Comparison of ENCODE assay signal across 8 mouse cellular contexts in the genomic region with DNA sequence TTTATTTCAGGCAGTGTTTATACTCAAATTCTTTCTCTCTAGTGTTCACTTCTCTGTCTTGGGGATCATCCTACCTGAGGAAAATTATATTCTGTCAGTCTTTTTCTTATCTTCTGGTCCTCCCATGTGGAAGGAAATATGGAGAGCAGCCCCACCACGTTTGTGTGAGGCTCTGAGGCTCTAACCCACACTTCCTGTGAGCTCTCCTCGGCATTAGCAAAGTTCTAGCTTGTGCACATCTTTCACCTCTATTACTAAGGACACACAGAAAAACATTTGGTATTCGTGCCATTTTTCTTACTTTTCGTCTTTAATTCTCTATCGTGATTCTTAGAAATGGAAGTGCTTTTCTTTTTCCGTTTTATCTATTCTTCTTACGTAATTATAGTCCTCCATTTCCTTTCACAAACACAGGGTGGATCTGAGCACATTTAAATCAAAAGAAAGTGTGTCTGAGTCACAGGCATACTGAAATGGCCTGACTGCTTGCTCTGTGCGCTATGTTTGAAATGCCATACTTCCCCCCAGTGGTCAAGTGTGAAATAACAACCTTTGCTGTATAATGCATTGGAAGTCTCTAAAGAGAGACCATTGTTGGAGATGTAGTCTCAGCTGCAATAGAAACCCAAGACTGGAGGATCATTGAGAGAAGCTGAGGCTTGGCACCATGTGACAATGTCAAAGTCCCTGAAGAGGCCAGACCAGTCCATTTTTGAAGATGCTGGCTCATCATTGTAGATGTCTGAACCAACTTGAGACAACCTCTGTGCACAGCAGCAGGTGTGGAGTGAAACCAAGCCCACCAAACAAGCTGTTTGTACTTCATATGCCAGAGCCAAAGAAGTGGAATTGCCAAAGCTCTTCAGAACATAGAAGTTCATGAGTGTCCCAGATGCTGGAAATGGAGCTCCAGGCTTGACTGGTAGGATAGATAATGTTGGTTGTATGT. TPM values are rescaled to one million over a fixed set of nuclear protein-coding genes. Genes with fewer than 3 reads are reported as not detected.
DNase-seq lines count a peak whose midpoint lies in the region; ATAC-seq and TF ChIP-seq lines count a peak whose summit lies in the region.

No protein-coding gene starts in this region.

- H3K36me3 ChIP-seq in G1E (replicated peaks), result no peaks in the 10 kb centered on the region
- no peaks in the 10 kb centered on the region for H3K36me3 ChIP-seq in heart, embryonic 14.5 days (ENCODE audit: control insufficient read depth, insufficient read depth, low read length)
- H3K36me3 ChIP-seq in kidney, postnatal 0 days (ENCODE audit: insufficient read depth, low read length), result no peaks in the 10 kb centered on the region
- H3K36me3 ChIP-seq in liver, embryonic 16.5 days (ENCODE audit: control insufficient read depth, insufficient read depth), result no peaks in the 10 kb centered on the region
- no peaks in the 10 kb centered on the region for H3K36me3 ChIP-seq in neural tube, embryonic 15.5 days

- H3K27me3 ChIP-seq in G1E (ENCODE audit: insufficient read depth, low read length), result peaks cover 3% of the 10 kb centered on the region; the same call in 1 of the 2 replicates
- H3K27me3 ChIP-seq in heart, embryonic 14.5 days (ENCODE audit: control insufficient read depth, insufficient read depth, low read length), result no peaks in the 10 kb centered on the region
- H3K27me3 ChIP-seq in kidney, postnatal 0 days (ENCODE audit: insufficient read depth, low read length), result no peaks in the 10 kb centered on the region
- no peaks in the 10 kb centered on the region for H3K27me3 ChIP-seq in liver, embryonic 16.5 days (ENCODE audit: control insufficient read depth, insufficient read depth, low read depth, low read length)
- H3K27me3 ChIP-seq in neural tube, embryonic 15.5 days (replicated peaks), result no peaks in the 10 kb centered on the region

- TF ChIP-seq CTCF in G1E (IDR thresholded peaks at IDR 0.05; ENCODE audit: low read depth, low read length), result peak; percentile 43; the same call in 1 of the 2 replicates
- TF ChIP-seq CTCF in kidney, postnatal 0 days (IDR thresholded peaks at IDR 0.05; ENCODE audit: low read depth), result peak; percentile 93

- H3K4me2 ChIP-seq in heart, embryonic 14.5 days (ENCODE audit: low read length), result peak overlapping the region; percentile 18; the same call in 1 of the 2 replicates
- no peak overlapping the region for H3K4me2 ChIP-seq in kidney, postnatal 0 days (ENCODE audit: low read length)
- H3K4me2 ChIP-seq in liver, embryonic 16.5 days (ENCODE audit: low read depth, low read length), result no peak overlapping the region
- H3K4me2 ChIP-seq in neural tube, embryonic 15.5 days, result no peak overlapping the region

- no peaks in the 10 kb centered on the region for H3K9me3 ChIP-seq in G1E (replicated peaks)
- H3K9me3 ChIP-seq in heart, embryonic 14.5 days (ENCODE audit: control insufficient read depth, low read length), result no peaks in the 10 kb centered on the region
- no peaks in the 10 kb centered on the region for H3K9me3 ChIP-seq in kidney, postnatal 0 days (replicated peaks; ENCODE audit: low read length)
- no peaks in the 10 kb centered on the region for H3K9me3 ChIP-seq in liver, embryonic 16.5 days (replicated peaks; ENCODE audit: control insufficient read depth, low read length)
- H3K9me3 ChIP-seq in neural tube, embryonic 15.5 days (replicated peaks), result no peaks in the 10 kb centered on the region

- H3K4me3 ChIP-seq in G1E (ENCODE audit: low read depth, low read length), result no peak overlapping the region
- H3K4me3 ChIP-seq in heart, embryonic 14.5 days (ENCODE audit: control insufficient read depth in 1 of 2, insufficient read depth in 1 of 2, low read depth in 1 of 2, low read length in 2 of 2), result no peak overlapping the region
- H3K4me3 ChIP-seq in kidney, postnatal 0 days (replicated peaks; ENCODE audit: low read depth, low read length), result no peak overlapping the region
- H3K4me3 ChIP-seq in liver, embryonic 16.5 days (ENCODE audit: low read depth, low read length), result no peak overlapping the region
- no peak overlapping the region for H3K4me3 ChIP-seq in neural tube, embryonic 15.5 days (replicated peaks)

- ATAC-seq in G1E (ENCODE audit: extremely low read depth, insufficient number of reproducible peaks, low FRiP score, poor library complexity, severe bottlenecking), result peak; percentile 60; the same call in 1 of the 2 replicates
- peak; percentile 83 for ATAC-seq in erythroid progenitor cell, adult 5-6 weeks (replicated peaks; ENCODE audit: low FRiP score, poor library complexity, severe bottlenecking)
- ATAC-seq in heart, embryonic 14.5 days (ENCODE audit: insufficient number of reproducible peaks, insufficient read depth, low FRiP score, low read depth), result 0 out of 2 replicates have a peak, but pooled peaks have one; percentile 43
- peak; percentile 74 for ATAC-seq in kidney, postnatal 0 days (replicated peaks; ENCODE audit: low FRiP score, low read depth)
- ATAC-seq in liver, embryonic 16.5 days (ENCODE audit: low read depth), result 0 out of 2 replicates have a peak, but pooled peaks have one; percentile 43
- ATAC-seq in neural tube, embryonic 15.5 days (ENCODE audit: low FRiP score), result peak; percentile 93

- DNase-seq in G1E (ENCODE audit: low spot score), result peak; percentile 12
- peak; percentile 60 for DNase-seq in brain, embryonic 18.5 days (ENCODE audit: low read depth, low spot score)
- peak; percentile 88 for DNase-seq in kidney, postnatal 0 days (ENCODE audit: low spot score)
- peak; percentile 83 for DNase-seq in thymus, postnatal 14 days

- 20% methylated on average over 8 of the region's 8 CpGs for WGBS in heart, embryonic 14.5 days
- WGBS in kidney, postnatal 0 days, result 17% methylated on average over 8 of the region's 8 CpGs
- WGBS in liver, embryonic 16.5 days (ENCODE audit: insufficient replicate concordance), result 15% methylated on average over 8 of the region's 8 CpGs
- WGBS in neural tube, embryonic 15.5 days, result 26% methylated on average over 8 of the region's 8 CpGs

- H3K9ac ChIP-seq in heart, embryonic 14.5 days (ENCODE audit: low read length), result no peak overlapping the region
- H3K9ac ChIP-seq in kidney, postnatal 0 days (ENCODE audit: low read depth, low read length), result no peak overlapping the region
- H3K9ac ChIP-seq in liver, embryonic 16.5 days (ENCODE audit: low read depth, low read length), result no peak overlapping the region
- no peak overlapping the region for H3K9ac ChIP-seq in neural tube, embryonic 15.5 days (replicated peaks)

- no peaks in the 10 kb centered on the region for H3K4me1 ChIP-seq in G1E (ENCODE audit: insufficient read depth, low read depth, low read length)
- H3K4me1 ChIP-seq in heart, embryonic 14.5 days (ENCODE audit: control insufficient read depth in 2 of 2, insufficient read depth in 2 of 2, low read length in 2 of 2), result no peaks in the 10 kb centered on the region
- H3K4me1 ChIP-seq in kidney, postnatal 0 days (replicated peaks; ENCODE audit: insufficient read depth, low read length), result no peaks in the 10 kb centered on the region
- no peaks in the 10 kb centered on the region for H3K4me1 ChIP-seq in liver, embryonic 16.5 days (ENCODE audit: control insufficient read depth, low read depth, low read length)
- no peaks in the 10 kb centered on the region for H3K4me1 ChIP-seq in neural tube, embryonic 15.5 days

- peak overlapping the region in 1 of 2 experiments; percentile 17; a peak in 2 of 4 replicates for H3K27ac ChIP-seq in heart, embryonic 14.5 days (replicated peaks in 1 of 2; ENCODE audit: control insufficient read depth in 1 of 2, insufficient read depth in 1 of 2, low read depth in 2 of 2, low read length in 2 of 2)
- no peak overlapping the region for H3K27ac ChIP-seq in kidney, postnatal 0 days
- no peak overlapping the region for H3K27ac ChIP-seq in liver, embryonic 16.5 days (ENCODE audit: low read length)
- no peak overlapping the region for H3K27ac ChIP-seq in neural tube, embryonic 15.5 days (replicated peaks)

RNA-seq across cellular contexts. Expression of a gene that starts 52.1 kb away (rescaled TPM):
- 87.0 and 108 TPM in 2 replicates for total RNA-seq in G1E (2014; fragmentation: Nextera tagmentation)
- 11.4 and 13.6 TPM in 2 replicates for total RNA-seq in G1E (2017)
- 78.2 and 83.9 TPM in 2 replicates for polyA plus RNA-seq in G1E (2012)
- total RNA-seq in erythroid progenitor cell, adult 5-6 weeks (2015; ENCODE audit: low replicate concordance), result 41.8 and 60.8 TPM in 2 replicates
- total RNA-seq in erythroid progenitor cell, adult 5-6 weeks (2017; ENCODE audit: low replicate concordance), result 7.2 and 16.9 TPM in 2 replicates
- polyA plus RNA-seq in heart, embryonic 14.5 days (2014; fragmentation: Nextera tagmentation; extraction: Ambion mirVana), result 1.6 and 1.7 TPM in 2 replicates
- polyA plus RNA-seq in kidney, postnatal 0 days (2015; fragmentation: Nextera tagmentation; extraction: Ambion mirVana), result 2.9 and 3.5 TPM in 2 replicates
- 8.5 and 9.4 TPM in 2 replicates for polyA plus RNA-seq in liver, embryonic 16.5 days (2015; fragmentation: Nextera tagmentation; extraction: Ambion mirVana)
- 1.2 and 4.7 TPM in 2 replicates for polyA plus RNA-seq in neural tube, embryonic 15.5 days (2015; fragmentation: Nextera tagmentation; extraction: Ambion mirVana)

Comparison
In these comparisons a context has a peak if more than half of its experiments do, and no peak if none do; other contexts are left out.
1. ATAC-seq: peak in every context shown above with its lines; median percentile 93 in neural tube, embryonic 15.5 days; 83 in erythroid progenitor cell, adult 5-6 weeks; 74 in kidney, postnatal 0 days; 60 in G1E; 43 in heart, embryonic 14.5 days; 43 in liver, embryonic 16.5 days.
2. DNase-seq: peak in every context shown above with its lines; median percentile 88 in kidney, postnatal 0 days; 83 in thymus, postnatal 14 days; 60 in brain, embryonic 18.5 days; 12 in G1E.